Mouse (Mus musculus) bone marrow, adult 2 months (tissue): ENCODE measurements at regions not wholly inside any gene's neighbourhood (a gene's known extent, or its start where the extent isn't known, plus 50 kb on each side); places are given as distances from the start of the nearest gene placed in this dataset.

ENCODE experiments used
- CTCF ChIP-seq: fragments of 200-500 bp; IDR thresholded peaks from 2 replicates; pipeline ENCODE4 v1.5.1; 2011; ENCODE audit warnings: low read length, control low read depth; ENCODE audit not compliant: control insufficient read depth, insufficient read depth
- POLR2A ChIP-seq: fragments of 200-500 bp; IDR thresholded peaks from 2 replicates; pipeline ENCODE4 v1.6.1; 2011; ENCODE audit warnings: low read depth, mild to moderate bottlenecking, control low read depth, low read length, borderline replicate concordance; ENCODE audit not compliant: control insufficient read depth

GRCm38 (mm10) chr13:110696549-110696948, 301.7 kb downstream of the Plk2 start:
- TF ChIP-seq CTCF (no peak), POLR2A (no peak)
